Mouse (Mus musculus) retina, postnatal 7 days (tissue): Measurements from ENCODE around the gene Sash1.

Experiments used
- DNase-seq: peaks from one replicate; pipeline ENCODE4 v3.0.0-alpha.2; 2012; ENCODE audit warnings: low read depth, low spot score

The Sash1 gene

DNA sequence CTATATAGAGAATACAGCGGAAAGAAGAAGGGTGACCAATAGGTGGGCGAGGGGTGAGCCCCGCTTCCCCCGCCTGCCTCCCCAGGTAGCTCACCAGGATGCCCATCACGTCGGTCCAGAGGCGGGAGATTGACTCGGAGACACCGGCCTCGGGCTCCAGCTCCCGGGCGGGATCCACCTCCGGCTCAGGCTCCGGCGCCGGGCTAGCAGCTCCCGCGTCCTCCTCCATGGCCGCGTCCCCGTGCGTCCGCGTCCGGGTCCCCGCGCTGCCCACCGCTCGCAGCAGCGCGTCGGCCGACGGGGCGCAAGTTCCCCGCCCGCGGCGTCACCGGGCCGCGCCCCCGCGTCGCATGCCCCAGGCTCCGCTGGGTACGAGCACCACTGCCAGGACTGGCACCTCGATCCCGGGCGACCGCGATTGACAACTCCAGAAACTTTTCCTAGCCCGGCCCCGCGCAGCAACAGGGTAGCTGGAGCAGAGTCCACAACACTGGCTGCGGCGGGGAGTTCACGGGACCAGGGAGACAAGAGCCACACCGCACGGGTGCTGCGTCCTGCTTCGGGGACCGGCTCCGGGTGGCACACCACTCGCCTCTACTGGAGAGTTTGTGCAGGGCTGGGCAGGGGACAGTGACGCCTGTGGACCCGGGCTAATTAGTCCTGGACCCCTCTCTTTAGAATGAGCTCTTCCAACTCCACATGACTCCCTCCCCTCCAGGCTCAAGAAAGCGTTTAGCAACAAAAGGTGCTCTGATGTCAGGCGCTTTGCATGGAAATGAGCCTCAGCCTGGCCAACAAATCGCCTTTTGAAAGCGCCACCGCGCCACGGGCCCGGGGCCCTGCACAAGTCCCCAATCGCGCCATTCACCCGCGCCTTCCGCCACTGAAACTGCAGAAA, at the start of gene Sash1:
Gene Sash1, minus strand, starts transcription at position 441 of the 898 bp plus-strand sequence.
- DNase-seq, result peak; percentile 56

- DNase-seq, result no peak
Measured at GRCm38 (mm10) chr10:8935601-8936000, 49.7 kb upstream of the Sash1 start.

DNA sequence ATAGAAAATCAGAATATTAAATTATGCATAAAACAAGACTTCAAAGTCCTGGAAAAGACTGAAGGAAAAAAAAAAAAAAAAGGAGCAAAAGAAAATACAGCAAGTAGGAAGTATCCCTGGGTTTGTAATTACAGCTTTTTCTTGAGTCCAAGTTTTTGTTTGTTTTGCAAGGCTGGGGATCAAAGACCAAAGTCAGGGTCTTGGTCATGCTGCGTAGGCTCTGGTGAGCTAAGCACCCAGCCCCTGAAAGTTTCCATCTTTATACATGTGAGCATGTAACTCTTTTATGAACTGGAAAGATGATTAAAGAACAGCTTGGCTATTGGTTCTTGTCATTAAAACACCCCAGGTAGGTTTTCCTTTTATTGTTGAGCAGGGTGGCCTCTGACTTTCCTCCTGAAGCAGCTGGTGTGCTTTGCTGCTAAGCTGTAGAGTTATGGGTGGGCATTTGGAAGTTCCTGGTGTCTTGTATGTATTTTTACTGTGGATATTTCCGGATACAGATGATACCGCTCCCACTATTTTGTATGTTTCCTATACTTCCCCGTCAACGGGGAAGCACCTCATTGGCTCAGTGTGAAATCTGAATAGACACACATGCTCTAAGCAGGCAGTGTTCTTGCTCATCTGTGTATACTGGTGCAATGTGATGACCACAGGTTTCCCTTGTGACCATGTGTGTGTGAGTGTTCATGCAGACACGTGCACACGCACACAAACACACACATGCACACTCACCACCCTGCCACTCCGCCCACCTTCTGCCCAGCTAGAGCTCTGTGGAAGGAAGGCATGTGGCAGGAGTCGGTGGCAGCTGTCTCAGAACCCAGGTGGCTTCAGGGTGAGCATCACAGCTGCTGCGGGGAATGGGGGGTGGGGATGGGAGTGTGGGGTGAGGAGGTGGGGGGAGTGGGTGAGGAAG, 47.8 kb upstream of the Sash1 start:
- no peak for DNase-seq

DNA sequence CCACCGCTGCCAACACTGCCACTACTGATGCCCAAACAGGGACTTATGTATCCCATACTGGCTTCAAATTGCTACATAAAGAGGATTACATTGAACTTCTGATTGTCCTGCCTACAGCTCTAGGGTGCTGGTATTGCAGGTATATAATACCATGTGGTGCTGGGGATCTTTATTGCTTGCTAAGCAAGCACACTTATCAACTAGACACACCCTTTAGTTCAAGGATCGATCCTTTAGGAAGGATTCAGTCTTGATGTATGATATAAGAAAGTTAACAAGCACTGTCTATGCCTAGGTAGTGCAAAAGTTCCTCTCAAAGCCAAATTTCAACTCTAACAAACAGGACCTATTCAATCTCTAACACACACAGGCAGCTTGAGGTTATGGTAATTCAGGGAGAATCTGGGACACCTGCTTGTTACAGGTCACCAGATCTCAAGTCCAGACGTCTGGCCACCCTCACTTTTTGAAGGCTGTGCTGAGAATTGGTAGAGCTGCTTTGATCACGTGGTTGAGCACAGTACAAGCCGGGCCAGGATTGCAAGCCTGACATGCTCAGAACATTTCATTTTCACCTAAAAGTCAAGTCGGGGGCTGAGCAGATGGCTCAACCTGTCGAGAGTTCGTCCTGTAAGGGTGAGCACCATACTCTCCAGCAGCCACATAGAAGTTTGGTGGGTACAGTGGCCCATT, 45.8 kb upstream of the Sash1 start:
- DNase-seq, result no peak

DNA sequence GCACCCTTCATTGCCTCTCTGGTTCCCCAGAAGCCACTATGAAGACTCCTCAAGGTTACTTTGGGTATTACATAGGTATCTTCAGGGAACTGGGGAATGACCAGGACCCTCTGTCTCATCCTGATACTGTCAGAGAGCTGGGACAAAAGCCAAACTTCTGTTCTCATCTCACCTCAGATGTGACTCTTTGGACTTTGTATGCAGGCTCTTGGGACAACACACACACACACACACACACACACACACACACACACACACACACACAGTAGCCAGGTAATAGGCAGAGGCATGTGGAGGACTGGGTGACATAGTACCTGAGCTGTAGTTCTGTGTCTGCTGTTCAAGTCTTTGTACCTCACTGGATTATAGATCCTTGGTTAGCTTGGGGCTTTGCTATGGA, 44.8 kb upstream of the Sash1 start:
- no peak for DNase-seq

DNA sequence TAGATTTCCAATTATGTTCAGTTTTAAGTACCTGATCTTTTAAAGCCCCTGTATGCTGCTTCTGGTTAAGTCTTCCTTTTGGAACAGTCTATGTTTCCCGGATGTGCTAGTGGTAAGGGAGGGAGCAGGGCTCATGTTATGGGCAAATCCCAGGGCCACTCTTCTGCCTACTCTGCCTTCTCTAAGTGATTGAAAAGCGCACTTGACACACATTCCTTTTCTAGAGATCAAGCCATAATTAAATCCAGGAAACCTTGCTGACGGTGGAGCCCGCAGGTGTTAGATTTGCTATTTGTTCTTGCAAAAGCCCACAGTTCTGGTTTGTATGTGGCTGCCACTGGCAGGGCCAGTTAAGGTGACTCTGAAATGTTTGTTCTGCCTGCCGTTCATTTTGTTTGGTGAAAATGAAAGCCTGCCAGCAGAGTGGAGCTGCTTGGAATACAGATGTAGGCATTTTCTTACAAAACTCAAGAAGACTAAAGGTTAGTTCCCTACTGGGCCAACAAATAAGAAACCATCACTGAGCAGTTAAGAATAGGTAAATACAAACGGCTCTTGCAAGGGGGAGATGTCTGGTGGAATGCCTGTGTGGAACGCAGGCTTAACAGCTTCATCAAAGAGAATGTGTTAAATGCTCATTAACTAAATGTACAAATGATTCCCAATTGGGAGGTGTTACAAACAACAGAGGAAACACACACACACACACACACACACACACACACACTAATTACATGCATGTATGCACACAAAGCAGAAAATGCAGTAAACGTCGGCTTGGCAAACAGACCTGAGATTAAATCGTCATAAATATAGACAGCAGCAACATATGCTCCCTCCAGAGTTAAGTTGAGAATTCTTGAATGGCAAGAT, 43.1 kb upstream of the Sash1 start:
- DNase-seq, result no peak

- no peak for DNase-seq
Measured at GRCm38 (mm10) chr10:8928261-8928660, 42.4 kb upstream of the Sash1 start.

DNA sequence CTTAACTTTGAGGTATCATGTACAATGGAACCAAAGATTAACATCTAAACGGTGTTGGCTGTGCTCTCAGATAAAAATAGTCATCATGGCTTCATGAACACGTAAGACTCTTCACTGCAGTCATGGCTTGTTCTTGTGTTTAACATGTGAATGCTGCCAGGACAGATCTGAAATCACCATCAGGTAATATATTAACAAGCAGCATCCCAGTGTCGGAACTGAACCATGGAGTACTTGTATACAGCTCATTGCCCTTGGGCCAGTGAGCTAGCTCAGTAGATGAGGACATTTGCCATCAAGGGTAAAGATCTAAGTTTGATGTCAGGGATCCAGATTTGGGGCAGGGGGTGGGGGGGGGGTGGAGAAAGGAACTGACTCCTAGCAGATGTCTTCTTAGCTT, 41.0 kb upstream of the Sash1 start:
- no peak for DNase-seq

- DNase-seq, result no peak
Measured at GRCm38 (mm10) chr10:8926295-8926694, 40.4 kb upstream of the Sash1 start.

GRCm38 (mm10) chr10:8925299-8925698, 39.4 kb upstream of the Sash1 start:
- DNase-seq, result no peak

DNA sequence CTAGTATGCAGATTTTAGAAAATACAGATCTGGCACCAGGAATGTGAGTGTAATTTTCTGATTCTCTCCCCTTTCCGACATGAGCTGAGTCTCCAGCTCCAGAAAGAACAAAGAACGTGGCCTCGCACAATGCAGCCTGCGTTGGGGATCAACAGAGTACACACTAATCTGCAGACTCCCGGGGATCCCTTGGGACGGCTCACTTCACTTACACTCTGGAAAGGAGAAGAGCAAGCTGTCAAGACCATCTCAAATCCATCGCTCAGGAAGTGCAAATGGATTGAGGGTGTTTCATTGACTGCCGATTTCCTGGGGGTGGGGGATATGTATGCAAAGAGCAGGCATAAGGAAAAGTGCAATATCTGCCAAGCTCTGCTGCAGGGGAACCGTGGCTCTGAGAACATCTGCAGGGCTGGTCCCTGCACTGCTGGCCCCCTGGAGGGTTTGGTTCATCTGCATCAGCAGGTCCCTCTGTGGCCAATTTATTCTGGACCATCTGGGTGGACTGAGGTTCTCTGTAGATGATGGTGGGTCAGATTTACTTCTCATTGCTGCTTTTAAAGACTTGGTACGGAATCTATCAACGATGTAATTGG, 35.3 kb upstream of the Sash1 start:
- DNase-seq, result peak; percentile 6

DNA sequence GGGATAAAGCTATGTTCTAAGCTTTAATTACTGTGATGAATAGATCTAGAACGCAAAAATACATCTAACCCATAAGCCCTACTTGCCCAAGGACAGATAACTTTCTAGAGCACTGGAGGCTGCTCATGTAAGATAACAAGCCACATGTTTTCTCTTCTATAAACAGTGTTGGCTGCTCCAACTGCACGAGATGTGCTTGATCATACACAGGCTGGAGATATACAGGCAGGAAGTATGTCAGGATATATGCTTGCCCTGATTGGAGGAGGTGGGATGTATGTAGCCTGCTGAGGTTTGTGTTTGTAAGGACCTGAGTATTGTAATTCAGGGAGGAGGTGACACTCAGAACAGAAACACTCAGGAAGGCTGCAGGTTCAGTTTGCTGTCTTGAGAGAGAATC, 31.9 kb upstream of the Sash1 start:
- DNase-seq, result no peak

DNA sequence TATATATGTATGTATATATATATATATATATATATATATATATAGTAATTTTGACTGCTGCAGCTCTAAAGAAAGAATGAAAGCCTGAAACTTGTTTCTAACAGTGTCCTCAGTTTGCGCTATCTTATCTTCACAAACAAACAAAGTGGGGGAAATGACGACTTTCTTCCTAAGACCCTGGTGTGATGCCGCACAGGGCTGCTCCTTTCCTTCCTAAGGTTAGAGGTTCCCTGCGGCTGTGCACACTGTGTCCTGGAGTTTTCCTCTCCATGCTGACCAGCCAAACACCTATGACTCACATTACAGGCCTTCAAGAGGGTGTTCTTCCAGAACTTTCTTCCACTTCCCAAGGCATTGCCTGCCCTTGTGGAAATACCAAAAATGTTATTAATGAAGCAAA, 31.5 kb upstream of the Sash1 start:
- no peak for DNase-seq

- DNase-seq, result no peak
Measured at GRCm38 (mm10) chr10:8915755-8916154, 29.9 kb upstream of the Sash1 start.

DNA sequence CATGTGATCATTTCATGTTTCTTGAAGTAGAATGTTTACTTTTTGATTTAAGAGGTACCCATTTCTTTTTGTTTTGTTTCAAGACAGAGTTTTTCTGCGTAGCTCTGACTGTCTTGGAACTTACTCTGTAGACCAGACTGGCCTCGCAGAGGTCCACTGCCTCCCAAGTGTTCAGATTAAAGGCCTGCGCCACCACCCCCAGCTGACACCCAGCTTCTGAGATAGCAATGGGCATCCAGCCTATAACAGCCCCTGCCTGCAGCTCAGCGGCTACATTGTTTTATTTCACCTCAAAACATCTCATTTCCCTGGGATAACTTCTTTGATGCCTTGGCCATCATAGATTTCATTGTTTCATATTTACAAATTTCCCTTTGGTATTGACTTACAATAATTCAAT, 28.0 kb upstream of the Sash1 start:
- DNase-seq, result no peak

GRCm38 (mm10) chr10:8912706-8913275, 26.9 kb upstream of the Sash1 start:
- no peak for DNase-seq

DNA sequence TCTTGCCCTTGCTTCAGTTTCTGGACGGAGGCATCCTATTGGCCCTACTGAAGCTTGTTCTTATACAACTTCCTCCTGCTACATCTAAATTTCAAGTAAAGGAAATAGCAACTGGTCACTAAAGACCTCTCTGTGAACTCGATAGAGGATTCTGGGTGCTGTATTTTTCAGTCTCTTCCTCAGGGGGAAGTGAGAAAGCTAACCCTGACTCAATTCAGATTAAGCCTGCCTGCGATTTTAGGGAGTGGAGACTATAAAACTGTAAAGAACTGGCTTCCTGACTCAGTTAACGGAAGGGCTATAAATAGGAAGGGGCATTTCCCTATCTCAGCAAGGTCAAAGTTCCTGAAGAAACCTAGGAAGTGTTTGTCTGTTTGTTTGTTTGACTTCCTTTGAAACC, 26.3 kb upstream of the Sash1 start:
- DNase-seq, result no peak

DNA sequence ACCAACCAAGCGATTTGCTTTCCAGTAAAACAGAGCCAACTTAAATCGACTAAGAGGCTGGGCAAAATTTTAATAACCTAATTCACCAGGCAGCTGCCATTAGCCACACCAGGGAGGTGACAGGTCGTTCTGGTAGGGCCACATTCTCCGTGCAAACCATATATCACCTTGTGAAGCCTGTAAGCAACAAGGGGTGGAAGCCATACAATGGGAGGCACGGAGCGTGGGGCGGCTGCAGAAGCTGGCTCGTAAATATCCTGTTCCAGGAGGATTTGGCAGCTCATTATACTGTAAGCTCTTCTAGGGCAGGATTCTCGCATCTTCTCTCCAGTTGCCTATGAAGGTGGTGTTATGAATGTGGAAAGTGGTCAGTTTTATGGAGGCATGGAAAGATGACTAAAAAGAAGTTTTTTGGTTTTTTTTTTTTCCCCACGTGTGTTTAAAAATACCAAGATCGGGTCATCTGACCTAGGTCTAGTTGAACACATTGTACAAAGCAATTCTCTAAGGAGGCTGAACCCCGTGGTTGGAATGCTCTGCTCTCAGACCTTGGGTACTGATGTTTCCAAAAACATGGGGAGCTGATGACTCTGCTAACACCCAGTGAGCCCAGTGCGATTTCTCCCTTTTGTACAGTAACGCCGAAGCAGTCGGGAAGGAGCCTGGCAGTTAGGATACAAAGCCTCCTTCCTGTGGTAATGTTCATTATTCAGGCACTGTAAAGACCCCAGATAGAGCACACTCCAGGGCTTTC, 24.5 kb upstream of the Sash1 start:
- no peak for DNase-seq

DNA sequence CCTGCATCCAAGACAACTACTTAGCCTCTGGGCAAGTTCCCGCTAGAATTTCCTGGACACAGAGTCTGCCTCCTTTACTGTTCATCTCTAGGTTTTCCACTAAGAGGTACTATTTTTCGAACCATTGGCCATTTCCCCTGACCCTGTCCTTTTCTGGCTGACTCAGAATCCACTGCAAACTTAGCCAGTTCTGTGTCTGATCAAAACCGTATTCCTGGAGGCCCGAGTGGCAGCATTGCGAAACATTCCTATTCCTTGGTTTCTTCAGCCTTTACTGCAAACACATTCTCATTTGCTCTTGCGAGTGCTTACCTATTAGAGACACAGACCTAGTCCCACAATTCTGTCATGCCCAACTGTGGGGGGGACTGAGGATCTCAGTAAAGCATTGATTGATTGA, 17.2 kb upstream of the Sash1 start:
- DNase-seq, result no peak

- DNase-seq, result no peak
Measured at GRCm38 (mm10) chr10:8902412-8902811, 16.5 kb upstream of the Sash1 start.
